Mouse (Mus musculus) thymus, postnatal 4 days (tissue): ENCODE measurements around the gene Tnrc18.

Experiments used
- DNase-seq: peaks from one replicate; pipeline ENCODE4 v3.0.0; 2021

Tnrc18 gene

DNA sequence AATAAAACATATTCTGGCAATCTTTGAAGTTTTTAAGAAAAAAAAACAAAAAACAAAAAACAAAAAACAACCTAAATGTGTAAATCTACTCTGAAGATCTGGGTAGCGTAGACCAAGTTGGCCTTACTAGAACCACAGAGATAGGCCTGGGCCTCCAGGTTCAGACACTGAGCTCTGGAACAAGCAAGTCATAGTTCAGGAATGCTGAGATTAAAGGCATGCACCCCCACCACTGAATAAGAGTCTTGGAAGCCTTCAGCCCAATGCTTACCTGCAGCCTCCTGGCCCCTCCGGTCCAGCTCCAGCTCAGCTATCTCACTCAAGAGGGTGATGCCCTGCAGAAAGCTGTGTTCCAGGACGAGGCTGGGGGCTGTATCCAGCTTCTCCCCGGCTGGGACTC, 46.4 kb downstream of the Tnrc18 start:
- no peak for DNase-seq

DNA sequence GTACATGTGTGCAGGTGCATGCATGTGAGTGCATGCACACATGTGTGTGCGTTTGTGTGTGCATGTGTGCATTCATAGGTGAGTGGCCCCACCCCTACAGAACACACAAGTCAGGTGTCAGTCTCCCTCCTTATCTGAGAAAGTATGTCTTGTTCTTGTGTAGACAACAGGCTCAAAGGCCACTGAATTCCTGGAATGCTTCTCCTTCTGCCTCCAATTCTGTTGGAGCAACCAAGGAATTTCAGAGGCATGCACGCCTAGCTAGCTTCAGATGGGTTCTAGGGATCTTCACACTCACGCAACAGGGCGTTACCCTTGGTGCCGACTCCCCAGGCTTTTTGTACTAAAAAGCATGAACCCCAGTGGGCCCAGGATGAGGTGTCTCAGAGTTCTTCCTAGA, 47.8 kb downstream of the Tnrc18 start:
- no peak for DNase-seq

DNA sequence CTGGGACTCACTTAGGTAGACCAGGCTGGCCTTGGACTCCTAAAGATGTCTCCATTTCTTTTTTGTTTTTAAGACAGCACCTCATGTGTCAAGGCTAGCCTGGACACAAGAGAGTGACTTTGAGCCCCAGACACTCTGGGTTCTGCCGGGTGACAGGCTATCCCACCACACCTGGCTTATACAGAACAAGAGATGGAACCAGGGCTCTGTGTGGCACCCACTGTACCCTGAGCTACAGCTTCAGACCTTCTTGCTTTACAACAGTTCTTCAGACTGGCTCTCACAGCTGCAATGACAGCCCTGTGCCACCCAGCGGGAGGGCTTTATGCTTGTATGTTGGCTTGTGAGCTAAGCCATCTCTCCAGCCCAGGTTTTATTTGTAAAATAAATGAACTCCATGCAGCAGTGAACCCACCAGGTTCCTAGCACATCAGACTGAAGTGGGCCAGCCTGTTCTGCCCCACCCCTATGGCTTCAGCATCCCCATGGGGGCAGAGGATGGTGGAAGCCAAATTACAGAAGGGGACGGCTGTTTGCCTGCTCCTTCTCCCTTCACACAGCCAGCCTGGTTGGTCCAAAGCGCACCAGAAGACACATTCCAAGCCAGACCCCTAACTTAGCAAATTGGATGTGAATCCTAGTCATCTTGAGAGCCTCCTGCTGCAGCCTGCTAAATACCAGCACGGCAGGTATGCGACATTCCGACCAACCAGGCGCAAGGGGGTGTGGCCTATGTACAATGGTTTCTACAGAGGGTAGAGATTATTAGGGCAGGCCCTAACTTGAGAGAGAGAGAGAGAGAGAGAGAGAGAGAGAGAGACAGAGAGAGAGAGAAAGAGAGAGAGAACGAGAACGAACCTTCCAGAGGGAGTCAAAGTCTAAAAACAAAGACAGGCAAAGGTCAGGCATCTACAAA, 48.9 kb downstream of the Tnrc18 start:
- DNase-seq: no peak

DNA sequence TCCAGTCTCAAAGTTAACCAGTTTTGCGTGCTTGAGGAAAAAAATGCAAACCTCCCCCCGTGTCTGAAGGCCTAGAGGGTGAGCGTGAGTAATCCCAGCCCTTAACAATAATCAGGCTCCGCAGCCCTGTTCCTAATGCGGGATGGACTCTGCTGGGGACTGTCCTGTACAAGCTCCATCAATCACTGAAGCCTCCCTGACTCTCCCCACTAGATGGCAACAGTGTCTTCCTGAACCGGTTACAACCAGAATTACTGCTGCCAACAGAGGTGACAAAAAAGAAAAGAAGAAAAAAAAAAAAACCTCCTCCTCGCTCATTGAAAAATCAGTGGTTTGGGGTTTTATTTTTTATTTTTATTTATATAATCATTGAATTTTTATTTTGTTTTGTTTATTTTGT, 49.5 kb downstream of the Tnrc18 start:
- peak; percentile 64 for DNase-seq

- no peak for DNase-seq
Measured at GRCm38 (mm10) chr5:142766708-142767107, 50.8 kb downstream of the Tnrc18 start.

DNA sequence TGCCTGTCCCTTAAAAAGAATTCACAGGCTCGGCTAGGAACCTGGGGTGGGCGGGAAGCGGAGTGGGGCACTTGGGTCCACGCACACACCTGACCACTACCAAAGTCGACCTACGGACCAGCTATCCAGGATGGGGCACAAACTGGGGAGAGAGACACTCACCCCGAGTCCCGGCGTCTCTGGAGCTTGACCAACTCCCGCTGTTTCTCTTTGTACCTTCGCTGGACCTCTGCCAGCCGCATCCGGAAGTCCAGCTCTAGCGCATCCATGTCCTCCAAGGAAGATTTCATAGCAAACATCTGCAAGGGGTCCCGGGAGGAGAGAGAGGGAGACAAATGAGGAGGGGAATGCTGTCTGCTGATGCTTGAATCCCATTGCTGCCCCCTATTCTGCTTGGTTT, 52.6 kb downstream of the Tnrc18 start:
- no peak for DNase-seq

DNA sequence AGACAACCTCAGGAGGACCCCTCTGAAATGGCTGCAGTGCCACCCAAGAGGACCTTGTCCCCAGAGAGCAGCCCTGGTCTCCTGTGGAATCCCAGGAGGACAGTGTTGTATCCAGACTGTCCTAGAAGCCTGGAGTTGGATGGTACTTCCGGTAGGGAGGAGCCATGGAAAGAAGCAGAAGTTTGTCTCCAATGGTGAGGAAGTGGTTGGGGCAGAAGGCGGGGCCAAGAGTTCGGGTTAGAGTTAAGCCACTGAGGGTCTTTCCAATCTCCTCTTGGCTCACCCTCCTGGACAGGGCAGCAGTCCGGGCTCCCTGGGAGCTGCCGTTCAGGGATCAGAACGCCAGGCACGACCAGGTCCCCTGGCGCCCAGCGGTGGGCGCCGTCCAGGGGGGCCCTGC, 53.2 kb downstream of the Tnrc18 start:
- DNase-seq: no peak

DNA sequence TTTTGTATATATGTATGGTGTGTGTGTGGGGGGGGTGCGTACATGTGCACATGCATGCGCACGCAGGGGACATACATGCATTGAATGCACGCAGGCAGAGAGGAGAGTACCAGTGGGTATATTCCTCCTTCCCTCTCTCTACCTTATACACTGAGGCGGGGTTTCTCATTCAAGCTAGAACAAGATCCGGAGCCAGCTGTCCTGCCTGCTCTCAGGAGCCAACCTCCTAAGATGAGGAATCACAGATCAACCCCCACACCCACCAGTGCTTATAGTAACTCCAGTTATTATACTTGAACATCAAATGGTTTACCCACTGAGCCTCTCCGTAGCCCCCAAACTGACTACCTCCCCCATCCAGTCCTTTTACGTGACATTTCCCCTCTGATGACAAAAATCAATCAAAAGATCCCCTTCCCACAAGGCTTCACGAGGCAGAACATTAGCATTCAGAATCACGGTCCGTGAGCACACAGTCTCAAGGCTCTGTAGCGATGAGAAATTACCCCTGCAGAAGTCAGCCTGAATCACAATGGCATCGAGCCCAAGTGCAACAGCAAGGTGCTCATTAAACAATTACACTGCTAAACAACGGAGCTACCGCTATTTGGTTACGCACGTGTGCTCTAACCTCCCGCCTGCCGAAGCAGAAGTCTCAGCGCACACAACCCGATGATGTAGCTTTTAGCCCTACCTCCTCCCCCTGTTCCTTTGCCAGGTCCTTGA, 55.2 kb downstream of the Tnrc18 start:
- DNase-seq: no peak

GRCm38 (mm10) chr5:142761326-142761983, 56.0 kb downstream of the Tnrc18 start:
- no peak for DNase-seq

- no peak for DNase-seq
Measured at GRCm38 (mm10) chr5:142759786-142760185, 57.7 kb downstream of the Tnrc18 start.

DNA sequence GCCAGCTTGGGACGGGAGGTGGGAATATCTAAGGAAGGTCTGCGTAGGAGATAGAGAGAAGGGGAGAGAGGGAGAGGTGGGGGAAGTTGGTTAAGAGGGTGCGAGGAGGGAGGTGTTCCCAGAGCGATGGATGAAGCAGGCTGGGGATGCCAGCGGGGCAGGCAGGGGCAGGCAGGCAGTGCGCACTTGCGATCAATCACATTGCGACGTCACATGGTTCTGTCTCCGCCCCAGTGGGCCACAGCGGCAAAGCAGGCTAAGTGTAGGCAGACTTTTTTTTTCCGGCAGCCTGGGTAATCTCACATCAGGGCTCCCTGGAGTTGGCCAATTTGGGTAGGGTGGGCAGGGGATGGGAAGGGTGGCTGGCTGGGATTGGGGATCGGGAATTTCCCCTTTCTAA, 65.2 kb downstream of the Tnrc18 start:
- DNase-seq: no peak

DNA sequence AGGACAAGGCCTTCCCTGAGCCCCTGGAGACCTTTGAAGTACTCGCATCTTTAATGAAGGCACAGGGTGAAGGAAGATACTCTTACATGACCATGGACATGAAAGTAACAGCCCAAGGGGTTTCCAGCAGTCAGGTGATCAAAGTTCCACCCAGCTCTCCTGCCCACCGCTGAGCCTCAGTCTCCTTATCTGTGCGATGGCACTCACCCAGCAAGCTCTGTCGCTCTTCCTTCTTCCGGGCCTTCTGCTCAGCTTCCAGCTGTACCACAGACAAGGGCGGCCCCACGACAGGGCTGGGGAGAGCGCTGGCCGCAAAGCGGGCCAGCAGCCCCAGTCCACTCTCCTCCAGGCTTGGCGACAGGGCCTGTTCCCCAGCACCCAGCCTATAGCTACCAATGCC, 67.3 kb downstream of the Tnrc18 start:
- no peak for DNase-seq

DNA sequence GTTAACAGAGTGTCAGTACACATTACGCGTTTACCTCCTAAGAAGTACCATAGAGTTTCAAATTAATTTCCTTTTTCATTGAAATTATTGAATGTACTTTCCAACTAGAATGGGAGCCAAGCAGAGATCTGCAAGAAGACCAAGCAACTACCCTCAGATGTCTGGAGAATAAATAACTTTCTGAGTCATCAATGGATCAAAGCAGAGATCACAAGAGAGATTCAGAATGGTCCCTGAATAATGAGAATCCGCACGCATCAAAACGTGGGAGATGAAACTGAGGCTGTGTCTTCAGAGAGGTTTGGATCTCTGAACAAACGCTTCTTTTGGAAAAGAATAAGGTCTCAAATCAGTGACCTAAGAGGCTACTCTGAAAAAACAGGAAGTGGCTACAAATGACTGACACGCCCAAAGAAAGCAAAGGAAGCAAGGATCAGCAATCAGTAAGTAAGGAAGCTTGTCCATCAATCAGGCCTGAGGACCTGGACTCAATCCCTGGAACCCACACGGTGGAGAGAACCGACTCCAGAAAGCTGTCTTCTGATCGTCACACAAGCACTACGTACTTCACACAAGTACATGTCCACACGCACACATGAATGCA, 70.3 kb downstream of the Tnrc18 start:
- DNase-seq: no peak

DNA sequence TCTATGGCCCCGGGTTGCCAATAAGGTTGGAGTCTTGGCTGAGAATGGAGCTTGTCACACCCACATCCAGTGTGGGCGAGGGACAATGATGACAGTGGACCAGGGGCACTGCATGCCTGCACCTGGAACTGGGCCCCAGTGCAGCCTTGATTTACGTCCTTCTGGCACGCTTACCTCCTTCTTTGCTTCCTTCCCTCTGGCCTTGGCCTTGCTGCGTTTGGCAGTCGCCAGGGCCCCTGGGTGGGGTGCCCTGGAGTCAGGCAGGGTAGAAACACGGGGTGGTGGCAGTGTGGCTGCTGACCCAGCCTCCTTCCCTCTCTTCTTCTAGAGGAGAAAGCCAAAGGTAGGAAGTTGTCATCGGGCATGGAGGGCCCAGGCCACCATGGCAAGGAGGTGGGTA, 77.5 kb downstream of the Tnrc18 start:
- no peak for DNase-seq

GRCm38 (mm10) chr5:142731916-142732315, 85.5 kb downstream of the Tnrc18 start:
- no peak for DNase-seq

DNA sequence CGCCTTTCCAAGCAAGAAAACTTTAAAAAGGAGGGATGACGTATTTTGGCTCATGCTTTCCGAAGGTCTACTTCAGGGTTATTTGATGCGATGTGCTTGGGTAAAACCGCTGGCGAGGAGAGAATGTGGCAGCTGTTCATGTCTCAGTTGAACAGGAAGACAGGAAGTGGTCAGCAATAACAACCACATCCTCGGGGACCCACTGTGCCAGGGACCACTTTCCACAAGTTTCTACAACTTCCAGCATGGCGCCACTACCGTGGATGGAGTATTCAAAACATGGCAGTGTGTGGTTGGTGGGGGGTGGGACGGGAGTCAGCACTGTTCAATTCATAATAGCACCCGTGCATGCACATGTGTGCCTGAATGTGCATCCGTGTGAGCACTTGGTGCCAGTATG, 87.2 kb downstream of the Tnrc18 start:
- no peak for DNase-seq

DNA sequence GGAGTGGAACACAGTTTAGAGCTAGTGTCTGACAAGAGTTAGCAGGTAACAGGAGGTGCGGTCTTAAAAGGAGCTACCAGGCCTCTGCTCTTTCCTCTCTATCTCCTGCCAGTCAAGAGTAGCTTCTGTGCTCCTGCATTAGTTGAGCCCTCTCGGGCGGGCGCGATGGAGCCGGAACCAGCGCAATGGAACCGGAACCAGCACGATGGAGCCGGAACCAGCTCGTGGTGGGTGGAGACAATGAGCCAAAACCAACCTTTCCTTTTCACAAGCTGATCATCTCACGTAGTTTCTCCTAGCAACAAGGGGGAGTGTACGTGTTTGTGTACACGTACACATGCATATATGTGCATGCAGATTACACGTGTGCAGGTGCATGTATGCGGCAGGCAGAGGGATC, 89.2 kb downstream of the Tnrc18 start:
- DNase-seq: no peak

- no peak for DNase-seq
Measured at GRCm38 (mm10) chr5:142726748-142727147, 90.7 kb downstream of the Tnrc18 start.

GRCm38 (mm10) chr5:142724265-142724664, 93.2 kb downstream of the Tnrc18 start:
- no peak for DNase-seq

DNA sequence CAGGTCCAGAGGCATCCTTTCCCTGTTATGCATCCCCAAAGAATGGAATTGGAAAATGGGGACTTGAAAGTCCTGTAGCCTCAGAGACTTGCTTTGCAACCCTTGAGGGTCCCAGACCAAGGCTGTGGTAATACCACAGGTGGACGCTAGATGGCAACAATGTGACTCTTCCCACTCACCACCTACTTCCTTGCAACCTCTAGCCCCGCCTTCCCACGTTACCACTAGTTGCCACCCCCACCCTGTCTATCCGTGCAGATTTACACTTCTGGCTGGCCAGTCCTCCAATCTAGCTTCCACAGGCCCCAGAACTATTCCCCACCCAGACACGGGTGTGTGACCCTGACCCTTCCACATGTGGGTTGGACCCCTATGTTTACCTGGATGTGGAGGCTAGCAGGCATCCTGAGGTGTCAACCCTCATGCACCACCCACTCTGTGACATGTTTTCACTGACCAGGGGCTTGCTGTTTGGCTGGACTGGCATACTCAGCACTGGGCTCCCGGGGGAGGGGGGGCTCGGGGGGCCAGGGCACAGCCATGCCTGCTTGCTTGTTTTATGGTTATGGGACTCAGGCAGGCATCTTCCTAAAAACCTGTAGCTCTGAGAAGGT, 93.8 kb downstream of the Tnrc18 start:
- DNase-seq: peak; percentile 86

DNA sequence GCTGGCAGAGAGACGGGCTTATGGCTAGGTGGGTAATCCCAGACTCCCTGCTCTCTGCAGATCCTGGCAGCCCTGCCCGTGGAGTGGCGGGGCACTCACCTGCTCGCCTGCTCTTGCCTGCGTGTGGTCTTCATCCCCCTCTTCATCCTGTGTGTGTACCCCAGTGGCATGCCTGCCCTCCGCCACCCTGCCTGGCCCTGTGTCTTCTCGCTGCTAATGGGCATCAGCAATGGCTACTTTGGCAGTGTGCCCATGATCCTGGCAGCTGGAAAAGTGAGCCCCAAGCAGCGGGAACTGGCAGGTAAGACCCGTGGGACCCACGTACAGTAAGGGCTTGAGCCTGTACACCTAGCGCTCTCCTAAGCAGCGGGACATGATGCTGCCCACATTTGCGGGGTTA, 97.6 kb downstream of the Tnrc18 start:
- no peak for DNase-seq

GRCm38 (mm10) chr5:142718486-142718885, 99.0 kb downstream of the Tnrc18 start:
- no peak for DNase-seq

- DNase-seq: peak; percentile 91
Measured at GRCm38 (mm10) chr5:142718037-142718436, 99.4 kb downstream of the Tnrc18 start.
